Mouse (Mus musculus): Measurements from ENCODE around the gene Iqcf6. TPM values are rescaled to one million over a fixed set of nuclear protein-coding genes. Genes with fewer than 3 reads are reported as not detected.

The Iqcf6 gene
- not detected for polyA plus RNA-seq (2017; shearing (Covaris generic))

GRCm38 (mm10) chr9:106626282-106626681 is at the start of gene Iqcf6:
Gene Iqcf6, plus strand, starts transcription at chr9:106626582.

GRCm38 (mm10) chr9:106655884-106656720 is 29.7 kb downstream of the Iqcf6 start, which contains the start of gene Grm2:
Gene Grm2, minus strand, starts transcription at chr9:106656082.

Other genes starting within 250 kb of the Iqcf6 start
- 568 TPM for gene Rpl29, start 197.1 kb upstream of the Iqcf6 start, polyA plus RNA-seq (2017; shearing (Covaris generic))
- gene Acy1, start 188.3 kb upstream of the Iqcf6 start, polyA plus RNA-seq (2017; shearing (Covaris generic)), result 17.9 TPM
- 19.1 TPM for gene Abhd14b, start 179.1 kb upstream of the Iqcf6 start, polyA plus RNA-seq (2017; shearing (Covaris generic))
- gene Abhd14a, start 178.9 kb upstream of the Iqcf6 start, polyA plus RNA-seq (2017; shearing (Covaris generic)), result 20.1 TPM
- 20.5 TPM for gene Pcbp4, start 173.3 kb upstream of the Iqcf6 start, polyA plus RNA-seq (2017; shearing (Covaris generic))
- gene Gpr62, start 160.6 kb upstream of the Iqcf6 start, polyA plus RNA-seq (2017; shearing (Covaris generic)), result not detected
- 82.3 TPM for gene Rrp9, start 150.6 kb upstream of the Iqcf6 start, polyA plus RNA-seq (2017; shearing (Covaris generic))
- gene Parp3, start 149.6 kb upstream of the Iqcf6 start, polyA plus RNA-seq (2017; shearing (Covaris generic)), result 84.4 TPM
- not detected for gene Iqcf1, start 126.6 kb upstream of the Iqcf6 start, polyA plus RNA-seq (2017; shearing (Covaris generic))
- gene Iqcf5, start 112.0 kb upstream of the Iqcf6 start, polyA plus RNA-seq (2017; shearing (Covaris generic)), result not detected
- not detected for gene Iqcf3, start 65.0 kb upstream of the Iqcf6 start, polyA plus RNA-seq (2017; shearing (Covaris generic))
- not detected for gene Iqcf4, start 55.6 kb upstream of the Iqcf6 start, polyA plus RNA-seq (2017; shearing (Covaris generic))
- not detected for gene Grm2, start 29.5 kb downstream of the Iqcf6 start, polyA plus RNA-seq (2017; shearing (Covaris generic))
- 77.6 TPM for gene Tex264, start 59.3 kb downstream of the Iqcf6 start, polyA plus RNA-seq (2017; shearing (Covaris generic))
- gene Rad54l2, start 162.6 kb downstream of the Iqcf6 start, polyA plus RNA-seq (2017; shearing (Covaris generic)), result 4.4 TPM
- gene Dcaf1, start 195.3 kb downstream of the Iqcf6 start, polyA plus RNA-seq (2017; shearing (Covaris generic)), result 52.8 TPM

Data from inflammation-experienced regulatory T-cells, adult 16 weeks (primary cell).